In genomic region chr12:31989726-31990125, GRCm38 (mm10) we compare ENCODE assay signal across 20 mouse cellular contexts. TPM values are rescaled to one million over a fixed set of nuclear protein-coding genes. Genes with fewer than 3 reads are reported as not detected.
DNase-seq lines count a peak whose midpoint lies in the region; ATAC-seq and TF ChIP-seq lines count a peak whose summit lies in the region.
"Had no signal": no experiment of that assay in that cellular context is flagged by ENCODE, and none has a peak within 500 bp of the region (broad histone marks: within the 10 kb centered on the region; RNA-seq: fewer than 3 reads in every experiment).

No protein-coding gene starts in this region.

- 0 out of 2 replicates have a peak overlapping the region, but pooled peaks have one; percentile 55 for H3K27ac ChIP-seq in liver, embryonic 13.5 days
- H3K27ac ChIP-seq: embryonic facial prominence, embryonic 10.5 days; hindbrain, embryonic 10.5 days; hindbrain, embryonic 14.5 days had no signal

- H3K4me1 ChIP-seq in G1E (ENCODE audit: insufficient read depth, low read depth, low read length), result peaks cover 64% of the 10 kb centered on the region
- H3K4me1 ChIP-seq in liver, embryonic 13.5 days (replicated peaks), result peaks cover 52% of the 10 kb centered on the region

- no peak for TF ChIP-seq CTCF in G1E (IDR thresholded peaks at IDR 0.05; ENCODE audit: low read depth, low read length)

- no peak overlapping the region for H3K9ac ChIP-seq in liver, embryonic 13.5 days
- H3K9ac ChIP-seq: forebrain, postnatal 0 days; heart, embryonic 12.5 days; hindbrain, embryonic 14.5 days had no signal

- no peak overlapping the region for H3K4me2 ChIP-seq in liver, embryonic 13.5 days
- H3K4me2 ChIP-seq: heart, embryonic 12.5 days; hindbrain, embryonic 14.5 days had no signal

- H3K36me3 ChIP-seq in G1E (replicated peaks), result peaks cover 95% of the 10 kb centered on the region
- H3K36me3 ChIP-seq in liver, embryonic 13.5 days, result peaks cover 88% of the 10 kb centered on the region
- H3K36me3 ChIP-seq: heart, embryonic 12.5 days; hindbrain, embryonic 10.5 days had no signal

- no peaks in the 10 kb centered on the region for H3K27me3 ChIP-seq in G1E (ENCODE audit: insufficient read depth, low read length)
- H3K27me3 ChIP-seq in liver, embryonic 13.5 days, result no peaks in the 10 kb centered on the region
- H3K27me3 ChIP-seq: heart, embryonic 12.5 days had no signal

- peak; percentile 30 for DNase-seq in heart, adult 11 months
- DNase-seq in heart, adult 18-20 months, result no peak
- no peak for DNase-seq in G1E (ENCODE audit: low spot score)
- no peak for DNase-seq in liver, embryonic 13.5 days
- DNase-seq in frontal cortex, postnatal 36 days (ENCODE audit: low spot score in 2 of 2), result no peak
- DNase-seq: adrenal gland, adult 2 months; adrenal gland, postnatal 25 days; B cell, adult 2 months; cerebellum, adult 18-20 months; cerebellum, postnatal 10 days; forebrain, postnatal 0 days; gastrocnemius, postnatal 36 days had no signal

- no peak overlapping the region for H3K4me3 ChIP-seq in G1E (ENCODE audit: low read depth, low read length)
- no peak overlapping the region for H3K4me3 ChIP-seq in liver, embryonic 13.5 days (replicated peaks)
- H3K4me3 ChIP-seq: embryonic facial prominence, embryonic 10.5 days; erythroblast, embryonic 14.5 days; heart, embryonic 12.5 days; hindbrain, embryonic 10.5 days had no signal

- ATAC-seq in G1E (ENCODE audit: extremely low read depth, insufficient number of reproducible peaks, low FRiP score, poor library complexity, severe bottlenecking), result peak; percentile 54
- peak; percentile 70 for ATAC-seq in liver, embryonic 13.5 days (ENCODE audit: low read depth)
- peak; percentile 49; the same call in 1 of the 2 replicates for ATAC-seq in megakaryocyte progenitor cell, adult 5-6 weeks (replicated peaks; ENCODE audit: poor library complexity)
- ATAC-seq in megakaryocyte, adult 5-6 weeks (ENCODE audit: poor library complexity, severe bottlenecking), result no peak
- ATAC-seq: CD4-positive, CD25-positive, alpha-beta regulatory T cell, adult 4 months had no signal

- no peaks in the 10 kb centered on the region for H3K9me3 ChIP-seq in G1E (replicated peaks)
- no peaks in the 10 kb centered on the region for H3K9me3 ChIP-seq in liver, embryonic 13.5 days (replicated peaks)
- H3K9me3 ChIP-seq: embryonic facial prominence, embryonic 10.5 days; heart, embryonic 12.5 days; hindbrain, embryonic 10.5 days had no signal

RNA-seq across cellular contexts. Expression of gene Hbp1, which starts 39.4 kb away (rescaled TPM):
- 10 to 100 TPM; 64.1 to 68.9 TPM for total RNA-seq in heart, adult 18-20 months (2021)
- total RNA-seq in G1E (2014; fragmentation: Nextera tagmentation) (152 and 153 TPM in 2 replicates), G1E (2017) (120 and 121 TPM in 2 replicates)
- polyA plus RNA-seq in G1E (2012), result 2.1 and 2.5 TPM in 2 replicates
- polyA plus RNA-seq in liver, embryonic 13.5 days (2015; fragmentation: Nextera tagmentation; extraction: Ambion mirVana), result 33.3 and 38.7 TPM in 2 replicates
- 48.7 and 52.9 TPM in 2 replicates for total RNA-seq in megakaryocyte progenitor cell, adult 5-6 weeks (2015)
- total RNA-seq in megakaryocyte progenitor cell, adult 5-6 weeks (2017), result 43.6 and 46.8 TPM in 2 replicates
- total RNA-seq in megakaryocyte, adult 5-6 weeks (2015), result 80.3 and 81.1 TPM in 2 replicates
- total RNA-seq in megakaryocyte, adult 5-6 weeks (2017), result 63.7 and 63.9 TPM in 2 replicates
